Mouse (Mus musculus): ENCODE measurements around the gene Nfatc2ip.

- TF ChIP-seq CHD2 (IDR thresholded peaks at IDR 0.05; ENCODE audit: low read depth, low read length) (no peak), HCFC1 (IDR thresholded peaks at IDR 0.05; ENCODE audit: borderline replicate concordance, insufficient read depth, low read length) (no peak), ZNF384 (IDR thresholded peaks at IDR 0.05; ENCODE audit: low read depth, low read length) (no peak)
These were observed 33.6 kb upstream of the Nfatc2ip start for GRCm38 (mm10) chr7:126430167-126430566.

Measured in ES-E14 (cell line).